Mouse (Mus musculus) neural tube, embryonic 14.5 days (tissue): ENCODE data around the gene Igf2bp3. TPM values are rescaled to one million over a fixed set of nuclear protein-coding genes. Genes with fewer than 3 reads are reported as not detected.
"Not testable (repeated sequence)": the region's sequence is repeated elsewhere in the genome, so short reads cannot be mapped to it uniquely, and the experiment has no call there.

ENCODE experiments used
- ATAC-seq: fragments of 200-750 bp; cut with Nextera tagmentation; 2 replicates; pipeline ENCODE4 v1.8.0; 2017; ENCODE audit warnings: low read depth, mild to moderate bottlenecking, moderate TSS enrichment, moderate library complexity
- H3K27ac ChIP-seq: fragments of 300-500 bp; sonication (generic); 2 replicates; pipeline ENCODE4 v1.5.1; 2014; ENCODE audit warnings: low read depth, mild to moderate bottlenecking, control low read depth, low read length, moderate library complexity, mixed read lengths
- H3K27me3 ChIP-seq: fragments of 300-500 bp; sonication (generic); 2 replicates; pipeline ENCODE4 v1.6.1; 2014; ENCODE audit warnings: low read length; ENCODE audit not compliant: control insufficient read depth, insufficient read depth
- H3K36me3 ChIP-seq: fragments of 300-500 bp; sonication (generic); 2 replicates; pipeline ENCODE4 v1.6.1; 2014; ENCODE audit warnings: low read length, mixed read lengths; ENCODE audit not compliant: control insufficient read depth, insufficient read depth
- H3K4me1 ChIP-seq: fragments of 300-500 bp; sonication (generic); 2 replicates; pipeline ENCODE4 v1.6.1; 2014; ENCODE audit warnings: low read length; ENCODE audit not compliant: control insufficient read depth, insufficient read depth
- H3K4me2 ChIP-seq: fragments of 300-500 bp; sonication (generic); 2 replicates; pipeline ENCODE4 v1.6.1; 2014; ENCODE audit warnings: mild to moderate bottlenecking, low read depth, low read length, control low read depth
- H3K4me3 ChIP-seq: fragments of 300-500 bp; sonication (generic); 2 replicates; pipeline ENCODE4 v1.5.1; 2014; ENCODE audit warnings: low read depth, low read length, control low read depth, mixed read lengths
- H3K9ac ChIP-seq: fragments of 300-500 bp; sonication (generic); replicated peaks from 2 replicates; pipeline ENCODE4 v1.6.1; 2014; ENCODE audit warnings: low read depth, mild to moderate bottlenecking, control low read depth, low read length, mixed read lengths
- H3K9me3 ChIP-seq: fragments of 300-500 bp; sonication (generic); 2 replicates; pipeline ENCODE4 v1.6.1; 2016; ENCODE audit warnings: low read length; ENCODE audit not compliant: control insufficient read depth
- WGBS: fragments of 180-500 bp; shearing (Covaris S2); extraction: QIAGEN DNeasy Blood & Tissue Kit; methylation state at CpG from one replicate; pipeline ENCODE4 v1.1.7; 2014; 5-methylcytosine and 5-hydroxymethylcytosine counted together
- polyA plus RNA-seq: library from polyadenylated mRNA; unstranded; fragments of >200 nt; fragmentation: Nextera tagmentation; extraction: Ambion mirVana; gene quantifications from 2 replicates; pipeline ENCODE4 v1.2.1, GENCODE M21; 2014

The Igf2bp3 gene
- 26.9 and 34.7 TPM in 2 replicates for polyA plus RNA-seq

- Histone ChIP-seq H3K4me2 (peak within 1 kb of the TSS; percentile 92), H3K27ac (peak within 1 kb of the TSS; percentile 94), H3K9ac (peak within 1 kb of the TSS; percentile 96), H3K4me1 (peaks cover 30% of the 10 kb centered on the region), H3K9me3 (no peaks in the 10 kb centered on the region), H3K36me3 (no peaks in the 10 kb centered on the region), H3K27me3 (no peaks in the 10 kb centered on the region), H3K4me3 (peak within 1 kb of the TSS; percentile 82)
- ATAC-seq: peak; percentile 78
- WGBS: under 1% methylated on average over 65 of the region's 68 CpGs
These were observed at the start of gene Igf2bp3 for GRCm38 (mm10) chr6:49214928-49215747. Gene Igf2bp3, minus strand, starts transcription at chr6:49214957.

- not testable (repeated sequence) for H3K27me3 ChIP-seq, H3K4me3 ChIP-seq, H3K9ac ChIP-seq, H3K9me3 ChIP-seq, ATAC-seq, H3K36me3 ChIP-seq
- WGBS: 90% methylated on average over 7 of the region's 7 CpGs
- peak overlapping the region; percentile 99 for H3K27ac ChIP-seq
- H3K4me2 ChIP-seq: peak overlapping the region; percentile 46; the same call in 1 of the 2 replicates
- H3K4me1 ChIP-seq: peaks cover 25% of the 10 kb centered on the region
These were observed 49.7 kb upstream of the Igf2bp3 start for GRCm38 (mm10) chr6:49264446-49264845.

- no peaks in the 10 kb centered on the region for H3K9me3 ChIP-seq
- H3K4me2 ChIP-seq: peak within 1 kb of the TSS; percentile 73
- H3K4me3 ChIP-seq: peak within 1 kb of the TSS; percentile 97
- peak; percentile 96 for ATAC-seq
- H3K9ac ChIP-seq: peak within 1 kb of the TSS; percentile 99
- H3K36me3 ChIP-seq: no peaks in the 10 kb centered on the region
- no peaks in the 10 kb centered on the region for H3K27me3 ChIP-seq
- peak within 1 kb of the TSS; percentile 99 for H3K27ac ChIP-seq
- WGBS: under 1% methylated on average over 39 of the region's 39 CpGs
- peaks cover 25% of the 10 kb centered on the region for H3K4me1 ChIP-seq
These were observed 49.1 kb upstream of the Igf2bp3 start, which contains the start of gene Tra2a for GRCm38 (mm10) chr6:49263847-49264243. Gene Tra2a, minus strand, starts transcription at chr6:49264033.

- ATAC-seq: peak; percentile 84
- Histone ChIP-seq H3K27ac (peak overlapping the region; percentile 99), H3K4me3 (peak overlapping the region; percentile 97), H3K4me1 (peaks cover 25% of the 10 kb centered on the region), H3K9me3 (no peaks in the 10 kb centered on the region), H3K9ac (peak overlapping the region; percentile 99), H3K27me3 (no peaks in the 10 kb centered on the region), H3K4me2 (peak overlapping the region; percentile 73), H3K36me3 (no peaks in the 10 kb centered on the region)
- under 1% methylated on average over 63 of the region's 71 CpGs for WGBS
These were observed 48.5 kb upstream of the Igf2bp3 start for GRCm38 (mm10) chr6:49263081-49263846.

- under 1% methylated on average over 9 of the region's 9 CpGs for WGBS
These were observed 47.7 kb upstream of the Igf2bp3 start for GRCm38 (mm10) chr6:49262421-49262820.

GRCm38 (mm10) chr6:49259711-49260110 lies 45.0 kb upstream of the Igf2bp3 start:
- Histone ChIP-seq H3K4me3 (no peak overlapping the region), H3K9ac (no peak overlapping the region), H3K4me2 (no peak overlapping the region), H3K36me3 (no peaks in the 10 kb centered on the region), H3K27ac (no peak overlapping the region), H3K9me3 (no peaks in the 10 kb centered on the region), H3K4me1 (peaks cover 25% of the 10 kb centered on the region), H3K27me3 (no peaks in the 10 kb centered on the region)
- ATAC-seq: no peak
- WGBS: 24% methylated on average over 5 of the region's 5 CpGs

More at GRCm38 (mm10) chr6:49262421-49262820, 47.7 kb upstream of the Igf2bp3 start:
- ATAC-seq: no peak
- Histone ChIP-seq H3K9ac (peak overlapping the region; percentile 99; the same call in 1 of the 2 replicates), H3K4me1 (peaks cover 25% of the 10 kb centered on the region), H3K4me3 (peak overlapping the region; percentile 97), H3K27ac (no peak overlapping the region), H3K4me2 (peak overlapping the region; percentile 73), H3K9me3 (no peaks in the 10 kb centered on the region), H3K36me3 (no peaks in the 10 kb centered on the region), H3K27me3 (no peaks in the 10 kb centered on the region)

- H3K27ac ChIP-seq: no peak overlapping the region
- H3K4me3 ChIP-seq: no peak overlapping the region
- ATAC-seq: no peak
- no peaks in the 10 kb centered on the region for H3K36me3 ChIP-seq
- 95% methylated on average over 2 of the region's 2 CpGs for WGBS
- no peaks in the 10 kb centered on the region for H3K27me3 ChIP-seq
- H3K9ac ChIP-seq: no peak overlapping the region
- no peak overlapping the region for H3K4me2 ChIP-seq
- H3K4me1 ChIP-seq: peaks cover 25% of the 10 kb centered on the region
- H3K9me3 ChIP-seq: no peaks in the 10 kb centered on the region
These were observed 43.1 kb upstream of the Igf2bp3 start for GRCm38 (mm10) chr6:49257880-49258279.

- Histone ChIP-seq H3K27ac (no peak overlapping the region), H3K4me3 (no peak overlapping the region), H3K9ac (no peak overlapping the region), H3K36me3 (peaks cover 28% of the 10 kb centered on the region), H3K4me1 (no peaks in the 10 kb centered on the region), H3K4me2 (no peak overlapping the region), H3K9me3 (no peaks in the 10 kb centered on the region), H3K27me3 (no peaks in the 10 kb centered on the region)
- no peak for ATAC-seq
- WGBS: 92% methylated on average over 8 of the region's 8 CpGs
These were observed 37.5 kb upstream of the Igf2bp3 start for GRCm38 (mm10) chr6:49252207-49252606.

GRCm38 (mm10) chr6:49251199-49251598 lies 36.4 kb upstream of the Igf2bp3 start:
- Histone ChIP-seq H3K4me3 (no peak overlapping the region), H3K27ac (no peak overlapping the region), H3K9ac (no peak overlapping the region), H3K4me1 (no peaks in the 10 kb centered on the region), H3K9me3 (no peaks in the 10 kb centered on the region), H3K4me2 (no peak overlapping the region), H3K36me3 (peaks cover 34% of the 10 kb centered on the region), H3K27me3 (no peaks in the 10 kb centered on the region)
- 97% methylated on average over 2 of the region's 2 CpGs for WGBS
- ATAC-seq: no peak
